Mouse (Mus musculus) myocyte (in vitro differentiated cells): ENCODE results near the gene Fam184b.

Source experiments
- MAX ChIP-seq: IDR thresholded peaks from one replicate; pipeline ENCODE4 v1.6.1; 2011; ENCODE audit warnings: low read depth, mild to moderate bottlenecking, control low read depth
- POLR2A ChIP-seq: IDR thresholded peaks from one replicate; pipeline ENCODE4 v1.6.1; 2011; ENCODE audit warnings: low read depth, mild to moderate bottlenecking, control low read depth, moderate library complexity; ENCODE audit not compliant: insufficient read length
- POLR2AphosphoS2 ChIP-seq: IDR thresholded peaks from one replicate; pipeline ENCODE4 v1.6.1; 2011; ENCODE audit warnings: low read depth, control low read depth; ENCODE audit not compliant: insufficient read length

- TF ChIP-seq POLR2A: no peak
- TF ChIP-seq POLR2AphosphoS2: no peak
- no peak for TF ChIP-seq MAX
Measured at GRCm38 (mm10) chr5:45639715-45640092, 290 bp upstream of the Fam184b start.
